Mouse (Mus musculus) WW6 (cell line): ENCODE measurements around the gene Itga5.

Experiments used
- DNase-seq: peaks from one replicate; pipeline ENCODE4 v3.0.0-alpha.2; 2013; ENCODE audit warnings: low read depth, low spot score

Itga5 gene

GRCm38 (mm10) chr15:103365471-103366375 lies 840 bp downstream of the Itga5 start:
- no peak for DNase-seq

GRCm38 (mm10) chr15:103364761-103365160 lies 1.8 kb downstream of the Itga5 start:
- DNase-seq = no peak

GRCm38 (mm10) chr15:103363809-103364208 lies 2.8 kb downstream of the Itga5 start:
- DNase-seq = no peak

GRCm38 (mm10) chr15:103362950-103363349 lies 3.6 kb downstream of the Itga5 start:
- no peak for DNase-seq

GRCm38 (mm10) chr15:103362333-103362732 lies 4.2 kb downstream of the Itga5 start:
- no peak for DNase-seq

GRCm38 (mm10) chr15:103361269-103361668 lies 5.3 kb downstream of the Itga5 start:
- DNase-seq = no peak

GRCm38 (mm10) chr15:103359869-103360602 lies 6.5 kb downstream of the Itga5 start:
- no peak for DNase-seq

- no peak for DNase-seq
Observed at GRCm38 (mm10) chr15:103359122-103359510, 7.4 kb downstream of the Itga5 start.

GRCm38 (mm10) chr15:103358278-103359121 lies 8.1 kb downstream of the Itga5 start:
- no peak for DNase-seq

- no peak for DNase-seq
Observed at GRCm38 (mm10) chr15:103357817-103358216, 8.7 kb downstream of the Itga5 start.

- DNase-seq = no peak
Observed at GRCm38 (mm10) chr15:103356130-103356529, 10.4 kb downstream of the Itga5 start.

- no peak for DNase-seq
Observed at GRCm38 (mm10) chr15:103355420-103355819, 11.1 kb downstream of the Itga5 start.

- no peak for DNase-seq
Observed at GRCm38 (mm10) chr15:103354690-103355089, 11.9 kb downstream of the Itga5 start.

- no peak for DNase-seq
Observed at GRCm38 (mm10) chr15:103353511-103354256, 12.9 kb downstream of the Itga5 start.

- DNase-seq = no peak
Observed at GRCm38 (mm10) chr15:103352856-103353255, 13.7 kb downstream of the Itga5 start.

- DNase-seq = no peak
Observed at GRCm38 (mm10) chr15:103347275-103347684, 19.3 kb downstream of the Itga5 start.

GRCm38 (mm10) chr15:103345789-103346188 lies 20.8 kb downstream of the Itga5 start:
- DNase-seq = no peak

- no peak for DNase-seq
Observed at GRCm38 (mm10) chr15:103343556-103343955, 23.0 kb downstream of the Itga5 start.

- DNase-seq = no peak
Observed at GRCm38 (mm10) chr15:103343008-103343407, 23.6 kb downstream of the Itga5 start.

GRCm38 (mm10) chr15:103342415-103342814 lies 24.1 kb downstream of the Itga5 start:
- DNase-seq = no peak

- no peak for DNase-seq
Observed at GRCm38 (mm10) chr15:103341547-103341946, 25.0 kb downstream of the Itga5 start.
